Mouse (Mus musculus) liver, embryonic 11.5 days (tissue): Measurements from ENCODE around the gene Inha. TPM values are rescaled to one million over a fixed set of nuclear protein-coding genes. Genes with fewer than 3 reads are reported as not detected.

ENCODE experiments used
- ATAC-seq: fragments of 200-750 bp; cut with Nextera tagmentation; replicated peaks from 2 replicates; pipeline ENCODE4 v1.8.0; 2017; ENCODE audit warnings: moderate number of reproducible peaks, mild to moderate bottlenecking, moderate TSS enrichment, moderate library complexity; ENCODE audit not compliant: low FRiP score
- DNase-seq: peaks from one replicate; pipeline ENCODE4 v3.0.0-alpha.2; 2017; ENCODE audit warnings: low spot score
- H3K27ac ChIP-seq: fragments of 300-500 bp; sonication (generic); 2 replicates; pipeline ENCODE4 v1.5.1; 2014; ENCODE audit warnings: mild to moderate bottlenecking, low read depth, low read length, control low read depth
- H3K27me3 ChIP-seq: fragments of 300-500 bp; sonication (generic); replicated peaks from 2 replicates; pipeline ENCODE4 v1.6.1; 2014; ENCODE audit warnings: low read length, mixed read lengths; ENCODE audit not compliant: control insufficient read depth, insufficient read depth
- H3K36me3 ChIP-seq: fragments of 300-500 bp; sonication (generic); 2 replicates; pipeline ENCODE4 v1.6.1; 2014; ENCODE audit warnings: mild to moderate bottlenecking, low read length, moderate library complexity, mixed read lengths; ENCODE audit not compliant: control insufficient read depth, insufficient read depth
- H3K4me1 ChIP-seq: fragments of 300-500 bp; sonication (generic); replicated peaks from 2 replicates; pipeline ENCODE4 v1.6.1; 2014; ENCODE audit warnings: low read length, mixed read lengths; ENCODE audit not compliant: control insufficient read depth, insufficient read depth
- H3K4me2 ChIP-seq: fragments of 300-500 bp; sonication (generic); 2 replicates; pipeline ENCODE4 v1.6.1; 2014; ENCODE audit warnings: mild to moderate bottlenecking, control low read depth, moderate library complexity
- H3K4me3 ChIP-seq: fragments of 300-500 bp; sonication (generic); 2 replicates; pipeline ENCODE4 v1.5.1; 2014; ENCODE audit warnings: low read depth, low read length, control low read depth
- H3K9ac ChIP-seq: fragments of 300-500 bp; sonication (generic); 2 replicates; pipeline ENCODE4 v1.6.1; 2014; ENCODE audit warnings: low read depth, low read length, control low read depth
- H3K9me3 ChIP-seq: fragments of 300-500 bp; sonication (generic); 2 replicates; pipeline ENCODE4 v1.6.1; 2016; ENCODE audit warnings: low read length, inconsistent platforms, mixed read lengths; ENCODE audit not compliant: control insufficient read depth
- WGBS: fragments of 180-500 bp; shearing (Covaris S2); extraction: QIAGEN DNeasy Blood & Tissue Kit; methylation state at CpG from one replicate; pipeline ENCODE4 v1.1.7; 2014; 5-methylcytosine and 5-hydroxymethylcytosine counted together
- polyA plus RNA-seq: library from polyadenylated mRNA; unstranded; fragments of >200 nt; fragmentation: Nextera tagmentation; extraction: Ambion mirVana; gene quantifications from 2 replicates; pipeline ENCODE4 v1.2.1, GENCODE M21; 2014

The Inha gene
- polyA plus RNA-seq, 1 experiment from 2014 or later, result 1.4 TPM

GRCm38 (mm10) chr1:75469287-75469825 is 37.5 kb upstream of the Inha start:
- no peak for DNase-seq
- Histone ChIP-seq H3K9ac (no peak overlapping the region), H3K4me3 (no peak overlapping the region), H3K27me3 (peaks cover 53% of the 10 kb centered on the region), H3K9me3 (no peaks in the 10 kb centered on the region), H3K4me1 (peaks cover 7% of the 10 kb centered on the region), H3K4me2 (no peak overlapping the region), H3K36me3 (no peaks in the 10 kb centered on the region), H3K27ac (no peak overlapping the region)
- WGBS, result 79% methylated on average over 17 of the region's 17 CpGs
- ATAC-seq, result no peak

DNA sequence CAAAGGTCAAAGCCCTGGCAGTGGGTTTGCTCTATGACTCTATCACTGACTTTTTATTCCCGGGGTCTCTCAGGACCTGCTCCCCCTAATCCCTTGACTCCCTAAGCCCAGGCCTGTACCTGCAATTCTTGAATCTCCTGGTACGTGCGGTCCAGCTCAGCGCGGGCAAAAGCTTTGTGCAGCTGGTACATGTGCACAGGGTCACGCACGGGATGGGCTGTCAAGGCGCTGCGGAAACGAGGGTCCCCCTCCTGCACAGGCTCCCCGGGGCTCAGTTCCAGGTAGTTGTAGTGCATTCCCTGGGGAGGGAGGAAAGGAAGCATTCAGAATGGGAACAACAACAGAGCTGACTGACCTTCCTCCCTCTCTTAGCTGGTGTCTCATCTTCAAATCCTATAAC is 30.4 kb upstream of the Inha start:
- Histone ChIP-seq H3K4me3 (no peak overlapping the region), H3K4me2 (no peak overlapping the region), H3K9ac (no peak overlapping the region), H3K4me1 (peaks cover 14% of the 10 kb centered on the region), H3K9me3 (no peaks in the 10 kb centered on the region), H3K36me3 (peaks cover 12% of the 10 kb centered on the region), H3K27ac (no peak overlapping the region), H3K27me3 (peaks cover 49% of the 10 kb centered on the region)
- ATAC-seq (no peak), DNase-seq (no peak)
- WGBS, result 92% methylated on average over 11 of the region's 11 CpGs

DNA sequence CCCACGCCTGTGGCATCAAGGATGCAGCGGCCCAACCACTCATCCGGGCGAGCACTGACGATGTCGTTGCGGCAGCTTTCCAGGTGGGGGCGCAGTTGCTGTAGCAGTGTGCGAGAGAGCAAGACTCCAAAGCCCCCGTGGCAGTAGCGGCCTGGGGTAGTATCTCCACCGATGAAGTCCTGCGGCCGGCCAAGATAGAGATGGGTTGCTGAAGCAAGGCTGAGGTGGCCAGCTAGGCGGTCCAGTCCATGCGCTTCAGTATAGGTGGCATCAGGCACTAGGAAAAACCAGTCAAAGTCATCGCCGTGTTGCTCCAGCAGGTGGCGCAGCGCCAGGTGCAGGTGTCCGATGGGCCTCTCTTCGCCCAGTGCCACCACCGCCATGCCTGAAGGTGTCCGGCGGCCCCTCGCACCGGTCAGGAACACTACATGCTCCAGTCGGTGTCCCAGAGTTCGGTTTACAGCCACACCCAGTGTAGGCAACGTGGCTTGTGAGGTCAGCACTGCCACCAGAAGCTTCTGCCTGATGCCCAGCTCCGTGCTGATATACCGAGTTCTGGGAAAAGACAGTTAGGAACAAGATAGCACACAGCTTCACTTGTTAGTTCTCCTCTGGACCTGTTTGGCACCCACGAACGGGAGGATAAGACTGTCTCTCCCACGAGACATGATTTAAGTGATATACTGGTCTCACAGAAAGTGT is 29.5 kb upstream of the Inha start:
- H3K27me3 ChIP-seq, result peaks cover 54% of the 10 kb centered on the region
- H3K4me1 ChIP-seq, result peaks cover 14% of the 10 kb centered on the region
- no peaks in the 10 kb centered on the region for H3K9me3 ChIP-seq
- 10% methylated on average over 35 of the region's 35 CpGs for WGBS
- H3K9ac ChIP-seq, result no peak overlapping the region
- peak overlapping the region; percentile 95 for H3K4me2 ChIP-seq
- H3K36me3 ChIP-seq, result peaks cover 12% of the 10 kb centered on the region
- peak overlapping the region; percentile 20; the same call in 1 of the 2 replicates for H3K4me3 ChIP-seq
- peak; percentile 84 for DNase-seq
- ATAC-seq, result peak; percentile 21; the same call in 1 of the 2 replicates
- no peak overlapping the region for H3K27ac ChIP-seq

- H3K4me3 ChIP-seq, result peak overlapping the region; percentile 78
- WGBS, result 44% methylated on average over 3 of the region's 3 CpGs
Measured at GRCm38 (mm10) chr1:75477966-75478290, 28.9 kb upstream of the Inha start.

GRCm38 (mm10) chr1:75478497-75478896 is 28.4 kb upstream of the Inha start:
- no peak; the same call in none of the 2 replicates for ATAC-seq

More at GRCm38 (mm10) chr1:75477966-75478290, 28.9 kb upstream of the Inha start:
- Histone ChIP-seq H3K4me1 (peaks cover 14% of the 10 kb centered on the region), H3K27ac (no peak overlapping the region), H3K27me3 (peaks cover 57% of the 10 kb centered on the region), H3K9ac (no peak overlapping the region), H3K4me2 (peak overlapping the region; percentile 95), H3K36me3 (peaks cover 12% of the 10 kb centered on the region), H3K9me3 (no peaks in the 10 kb centered on the region)
- ATAC-seq (no peak), DNase-seq (no peak)

DNA sequence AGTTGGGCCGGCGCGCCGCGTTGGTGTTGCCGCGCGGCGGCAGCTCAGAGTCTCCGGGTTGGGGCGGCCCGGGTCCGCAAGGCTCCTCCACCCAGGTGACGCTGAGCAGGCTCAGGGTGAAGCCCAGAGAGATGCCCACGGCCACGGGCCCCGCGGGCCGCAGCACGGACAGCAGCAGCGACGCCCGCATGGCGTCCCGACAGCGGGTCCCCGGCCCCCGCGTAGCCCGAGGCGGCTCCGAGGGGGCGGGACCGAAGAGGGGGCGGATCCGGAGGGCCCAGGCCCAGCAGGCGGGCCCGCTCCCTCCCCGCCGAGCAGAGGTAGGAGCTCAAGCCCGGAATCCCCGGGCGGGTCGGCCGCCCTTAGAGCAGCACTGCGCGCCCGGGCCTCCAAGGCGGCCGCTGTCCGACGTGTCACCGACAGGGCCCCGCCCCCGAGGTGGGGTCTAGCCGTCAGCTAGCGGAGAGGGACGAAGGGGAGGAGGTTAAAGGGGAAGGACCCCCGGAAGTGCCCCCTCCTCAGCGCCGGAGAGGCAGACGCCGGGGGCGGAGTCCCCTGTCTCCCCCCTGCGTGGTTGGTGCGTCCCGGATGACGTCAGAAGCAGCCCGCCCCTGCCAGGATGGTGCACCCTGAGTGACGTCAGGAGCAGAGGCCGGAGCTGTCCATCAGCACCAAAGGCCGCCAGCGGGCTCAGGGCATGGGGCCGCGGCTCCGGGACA is 27.8 kb upstream of the Inha start, which contains the start of the genes Chpf and Tmem198:
TSS of gene Chpf (minus strand) at position 392 of the 719 bp plus-strand sequence.
TSS of gene Tmem198 (plus strand) at position 617 of the 719 bp plus-strand sequence.
- peak within 1 kb of the TSS; percentile 53; the same call in 1 of the 2 replicates for H3K27ac ChIP-seq
- H3K27me3 ChIP-seq, result peaks cover 68% of the 10 kb centered on the region
- under 1% methylated on average over 74 of the region's 76 CpGs for WGBS
- peak within 1 kb of the TSS; percentile 74 for H3K9ac ChIP-seq
- peak within 1 kb of the TSS; percentile 78 for H3K4me3 ChIP-seq
- H3K4me2 ChIP-seq, result peak within 1 kb of the TSS; percentile 95
- peaks cover 12% of the 10 kb centered on the region for H3K36me3 ChIP-seq
- DNase-seq (peak; percentile 98), ATAC-seq (peak; percentile 91)
- H3K9me3 ChIP-seq, result no peaks in the 10 kb centered on the region
- peaks cover 14% of the 10 kb centered on the region for H3K4me1 ChIP-seq

More at GRCm38 (mm10) chr1:75478497-75478896, 28.4 kb upstream of the Inha start:
- Histone ChIP-seq H3K9me3 (no peaks in the 10 kb centered on the region), H3K4me3 (peak overlapping the region; percentile 78), H3K36me3 (peaks cover 12% of the 10 kb centered on the region), H3K4me1 (peaks cover 14% of the 10 kb centered on the region), H3K27ac (peak overlapping the region; percentile 53; the same call in 1 of the 2 replicates), H3K27me3 (peaks cover 63% of the 10 kb centered on the region), H3K9ac (peak overlapping the region; percentile 74), H3K4me2 (peak overlapping the region; percentile 95)
- WGBS, result under 1% methylated on average over 16 of the region's 25 CpGs
- no peak for DNase-seq

DNA sequence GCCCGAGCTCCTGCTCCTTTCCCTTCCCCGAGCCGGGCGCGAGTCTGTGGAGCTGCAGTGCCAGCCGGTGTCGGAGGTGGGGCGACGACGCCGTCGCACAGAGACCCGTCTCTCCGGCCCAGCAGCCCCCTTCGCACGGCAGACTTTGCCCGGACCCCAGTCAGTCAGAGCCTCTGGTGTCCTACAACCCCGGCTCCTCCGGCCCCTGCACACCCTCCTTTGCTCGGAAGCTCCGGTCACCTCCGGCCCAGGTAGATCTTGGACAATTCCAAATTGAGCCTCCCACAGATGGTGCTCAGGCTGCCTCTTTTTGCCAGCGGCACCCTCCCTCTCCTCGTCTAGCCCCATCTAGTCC is 27.3 kb upstream of the Inha start:
- Histone ChIP-seq H3K9me3 (no peaks in the 10 kb centered on the region), H3K9ac (no peak overlapping the region), H3K36me3 (peaks cover 12% of the 10 kb centered on the region), H3K4me3 (peak overlapping the region; percentile 78), H3K4me1 (peaks cover 14% of the 10 kb centered on the region), H3K27me3 (peaks cover 74% of the 10 kb centered on the region), H3K27ac (no peak overlapping the region), H3K4me2 (peak overlapping the region; percentile 95)
- DNase-seq, result no peak
- ATAC-seq, result no peak
- 3% methylated on average over 20 of the region's 24 CpGs for WGBS

- H3K27me3 ChIP-seq, result peaks cover 75% of the 10 kb centered on the region
- no peak for DNase-seq
- no peak overlapping the region for H3K27ac ChIP-seq
- peaks cover 14% of the 10 kb centered on the region for H3K4me1 ChIP-seq
- WGBS, result 24% methylated on average over 13 of the region's 13 CpGs
- no peak for ATAC-seq
- H3K9me3 ChIP-seq, result no peaks in the 10 kb centered on the region
- H3K4me2 ChIP-seq, result peak overlapping the region; percentile 95
- H3K9ac ChIP-seq, result no peak overlapping the region
- H3K4me3 ChIP-seq, result no peak overlapping the region; the same call in 1 of the 2 replicates
- H3K36me3 ChIP-seq, result peaks cover 9% of the 10 kb centered on the region
Measured at GRCm38 (mm10) chr1:75480036-75480435, 26.8 kb upstream of the Inha start.
